In the genomic region with DNA sequence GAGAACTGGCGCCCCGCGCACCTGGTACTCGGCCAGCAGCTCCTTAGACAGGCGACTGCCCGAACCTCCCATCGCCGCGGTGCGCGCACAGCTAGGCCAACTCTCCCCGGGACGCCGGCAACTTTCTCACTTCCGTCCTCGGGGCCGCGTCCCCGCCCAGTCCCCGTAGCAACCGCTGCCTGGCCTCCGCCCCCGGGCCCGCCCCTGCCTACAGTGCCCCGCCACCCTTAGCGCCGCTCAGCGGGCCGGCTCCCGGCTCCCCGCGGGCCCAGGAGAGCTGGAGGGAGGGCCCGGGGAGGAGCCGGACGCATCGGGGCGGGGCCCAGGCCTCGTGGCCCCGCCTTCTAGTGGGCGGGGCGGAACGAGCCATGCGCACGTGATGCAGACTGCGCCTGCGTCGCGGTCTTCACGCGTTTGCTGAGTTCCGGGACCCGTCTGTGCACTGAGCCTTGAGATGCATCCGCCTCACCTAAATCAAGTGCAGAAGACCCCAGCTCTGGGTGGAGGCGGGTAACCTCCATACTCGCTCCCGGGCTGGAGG, we compare ENCODE assay signal across 8 mouse cellular contexts. TPM values are rescaled to one million over a fixed set of nuclear protein-coding genes. Genes with fewer than 3 reads are reported as not detected.
DNase-seq lines count a peak whose midpoint lies in the region; ATAC-seq lines count a peak whose summit lies in the region.

TSS of gene Cib1 (minus strand) at position 325 of the 541 bp plus-strand sequence.
TSS of gene Gdpgp1 (plus strand) at position 377 of the 541 bp plus-strand sequence.

- WGBS in hindbrain, embryonic 13.5 days: under 1% methylated on average over 55 of the region's 56 CpGs

- ATAC-seq in hindbrain, embryonic 13.5 days (ENCODE audit: low FRiP score): peak; percentile 96

- H3K9ac ChIP-seq in hindbrain, embryonic 13.5 days: peak within 1 kb of the TSS; percentile 78

- H3K27me3 ChIP-seq in hindbrain, embryonic 13.5 days: peaks cover 10% of the 10 kb centered on the region

- peaks cover 9% of the 10 kb centered on the region; the same call in 1 of the 2 replicates for H3K36me3 ChIP-seq in hindbrain, embryonic 13.5 days

- peak within 1 kb of the TSS; percentile 70 for H3K27ac ChIP-seq in hindbrain, embryonic 13.5 days

- H3K4me1 ChIP-seq in hindbrain, embryonic 13.5 days (replicated peaks): peaks cover 37% of the 10 kb centered on the region

- H3K9me3 ChIP-seq in hindbrain, embryonic 13.5 days: no peaks in the 10 kb centered on the region

- H3K4me2 ChIP-seq in hindbrain, embryonic 13.5 days: peak within 1 kb of the TSS; percentile 89

- peak within 1 kb of the TSS; percentile 66 for H3K4me3 ChIP-seq in hindbrain, embryonic 13.5 days

- DNase-seq in NIH3T3 (ENCODE audit: low read depth): peak; percentile 99
- DNase-seq in cerebellum, postnatal 10 days: peak; percentile 94 to 96
- DNase-seq in frontal cortex, postnatal 14 days (ENCODE audit: low spot score in 2 of 2): peak; percentile 88 to 93
- DNase-seq in layer of hippocampus, postnatal 36 days: peak; percentile 94
- DNase-seq in lung, postnatal 36 days: peak; percentile 97
- DNase-seq in retina, postnatal 1 day: peak; percentile 97
- peak; percentile 95 to 97 for DNase-seq in urinary bladder, adult 18-20 months (ENCODE audit: low spot score in 2 of 2)

RNA-seq across cellular contexts. Expression of gene Cib1, which starts in this region (rescaled TPM):
- 35.0 and 38.1 TPM in 2 replicates for polyA plus RNA-seq in hindbrain, embryonic 13.5 days (2015; fragmentation: Nextera tagmentation; extraction: Ambion mirVana)
- 10 to 100 TPM; 21.0 to 25.4 TPM for total RNA-seq in layer of hippocampus, postnatal 36 days (2021)

RNA-seq across cellular contexts. Expression of gene Gdpgp1, which starts in this region (rescaled TPM):
- 4.1 and 5.3 TPM in 2 replicates for polyA plus RNA-seq in hindbrain, embryonic 13.5 days (2015; fragmentation: Nextera tagmentation; extraction: Ambion mirVana)
- 1 to 10 TPM; 6.9 to 7.3 TPM for total RNA-seq in layer of hippocampus, postnatal 36 days (2021)

Comparison
In these comparisons a context has a peak if more than half of its experiments do, and no peak if none do; other contexts are left out.
1. Peak in every context shown above with its lines: DNase-seq, ATAC-seq, H3K4me3 ChIP-seq and H3K27ac ChIP-seq.